Mouse (Mus musculus): ENCODE measurements around the gene Fgf10.

Gene Fgf10

DNA sequence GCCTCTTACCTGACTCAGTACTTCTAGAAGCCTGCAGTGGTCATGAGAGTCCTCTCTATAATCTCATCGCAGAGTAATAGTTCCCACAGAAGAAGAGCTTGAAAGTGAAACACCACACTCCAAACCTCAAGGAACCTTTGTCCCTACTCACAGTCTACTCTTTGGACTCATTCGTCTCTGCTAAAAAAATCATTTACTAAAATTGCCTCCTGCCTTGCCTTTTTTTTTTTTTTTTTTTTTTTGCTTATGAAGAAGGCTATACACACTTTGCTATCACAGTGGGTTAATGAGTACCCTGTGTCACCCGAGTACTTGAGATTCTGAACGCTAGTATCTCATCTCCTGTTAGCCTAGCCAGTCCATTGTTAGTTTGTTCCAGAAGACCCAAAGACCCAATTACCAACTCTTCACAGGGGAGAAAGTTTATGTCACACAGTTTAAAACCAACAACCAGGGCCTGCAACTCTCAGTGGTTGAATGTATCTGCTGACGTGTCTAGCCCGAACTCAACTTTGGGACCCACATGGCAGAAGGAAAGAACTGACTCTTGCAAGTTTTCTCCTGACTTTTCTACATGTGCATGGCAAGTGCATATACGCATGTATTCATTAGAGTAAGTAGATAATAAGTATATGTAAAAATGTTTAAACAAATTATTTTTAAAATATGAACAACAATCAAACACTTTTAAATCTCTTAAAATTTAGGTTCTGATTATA lies 10.8 kb upstream of the Fgf10 start:
- Histone ChIP-seq H3K9me3 (ENCODE audit: low read length) (no peaks in the 10 kb centered on the region), H3K36me3 (ENCODE audit: insufficient read depth, low read length) (no peaks in the 10 kb centered on the region), H3K27me3 (ENCODE audit: insufficient read depth, low read length) (no peaks in the 10 kb centered on the region), H3K4me1 (replicated peaks; ENCODE audit: low read depth, low read length) (no peaks in the 10 kb centered on the region), H3K4me3 (replicated peaks; ENCODE audit: low read length) (no peak overlapping the region)
- no peak for TF ChIP-seq NANOG (IDR thresholded peaks at IDR 0.05; ENCODE audit: borderline replicate concordance, low read length)
- no peak for TF ChIP-seq POU5F1 (IDR thresholded peaks at IDR 0.05; ENCODE audit: borderline replicate concordance, low read length)
- no peak for TF ChIP-seq CTCF (conservative IDR thresholded peaks at IDR 0.05; ENCODE audit: low read length)

DNA sequence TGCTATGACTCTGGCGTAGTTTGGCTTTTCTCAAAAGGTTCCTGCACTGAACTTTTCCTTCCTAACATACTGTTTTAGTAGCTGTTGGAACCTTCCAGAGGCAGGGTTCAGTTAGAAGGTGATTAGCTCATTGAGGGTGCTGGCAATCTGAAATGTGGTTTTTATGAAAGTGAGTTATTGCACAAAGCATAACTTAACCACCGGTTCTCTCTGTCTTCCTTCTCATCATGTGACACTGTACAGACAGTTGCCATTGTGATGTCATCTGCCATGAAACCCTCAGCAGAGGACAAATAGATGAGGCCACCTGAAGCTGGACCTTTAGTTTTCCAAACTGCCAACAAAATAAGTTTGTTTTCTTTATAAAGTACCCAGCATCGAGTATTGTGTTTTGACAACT lies 7.9 kb upstream of the Fgf10 start:
- TF ChIP-seq POU5F1 (IDR thresholded peaks at IDR 0.05; ENCODE audit: borderline replicate concordance, low read length) (no peak), CTCF (conservative IDR thresholded peaks at IDR 0.05; ENCODE audit: low read length) (no peak), NANOG (IDR thresholded peaks at IDR 0.05; ENCODE audit: borderline replicate concordance, low read length) (no peak)
- H3K4me3 ChIP-seq (replicated peaks; ENCODE audit: low read length): no peak overlapping the region
- H3K9me3 ChIP-seq (ENCODE audit: low read length): no peaks in the 10 kb centered on the region
- no peaks in the 10 kb centered on the region for H3K27me3 ChIP-seq (ENCODE audit: insufficient read depth, low read length)
- H3K36me3 ChIP-seq (ENCODE audit: insufficient read depth, low read length): no peaks in the 10 kb centered on the region
- H3K4me1 ChIP-seq (replicated peaks; ENCODE audit: low read depth, low read length): no peaks in the 10 kb centered on the region

DNA sequence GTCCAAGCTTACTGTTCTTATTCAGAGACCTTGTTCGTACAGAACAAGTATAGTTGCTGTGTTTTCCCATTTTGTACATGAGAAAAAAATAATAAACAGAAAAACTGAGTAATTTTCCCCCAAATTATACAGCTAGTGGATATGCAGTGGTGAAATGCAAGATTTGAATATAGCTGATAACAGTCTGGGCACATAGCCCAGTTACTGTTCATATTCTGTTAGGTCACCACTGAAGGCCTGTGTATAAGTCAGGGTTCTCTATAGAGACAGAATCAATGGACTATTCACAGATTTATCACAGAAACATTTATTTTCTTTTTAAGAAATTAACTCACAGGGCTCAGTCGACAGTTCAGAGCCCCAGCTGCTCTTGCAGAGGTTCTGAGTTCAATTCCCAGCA lies 4.7 kb upstream of the Fgf10 start:
- Histone ChIP-seq H3K27me3 (ENCODE audit: insufficient read depth, low read length) (no peaks in the 10 kb centered on the region), H3K9me3 (ENCODE audit: low read length) (no peaks in the 10 kb centered on the region), H3K4me3 (replicated peaks; ENCODE audit: low read length) (no peak overlapping the region), H3K4me1 (replicated peaks; ENCODE audit: low read depth, low read length) (no peaks in the 10 kb centered on the region), H3K36me3 (ENCODE audit: insufficient read depth, low read length) (no peaks in the 10 kb centered on the region)
- TF ChIP-seq NANOG (IDR thresholded peaks at IDR 0.05; ENCODE audit: borderline replicate concordance, low read length): no peak
- TF ChIP-seq POU5F1 (IDR thresholded peaks at IDR 0.05; ENCODE audit: borderline replicate concordance, low read length): no peak
- no peak for TF ChIP-seq CTCF (conservative IDR thresholded peaks at IDR 0.05; ENCODE audit: low read length)

DNA sequence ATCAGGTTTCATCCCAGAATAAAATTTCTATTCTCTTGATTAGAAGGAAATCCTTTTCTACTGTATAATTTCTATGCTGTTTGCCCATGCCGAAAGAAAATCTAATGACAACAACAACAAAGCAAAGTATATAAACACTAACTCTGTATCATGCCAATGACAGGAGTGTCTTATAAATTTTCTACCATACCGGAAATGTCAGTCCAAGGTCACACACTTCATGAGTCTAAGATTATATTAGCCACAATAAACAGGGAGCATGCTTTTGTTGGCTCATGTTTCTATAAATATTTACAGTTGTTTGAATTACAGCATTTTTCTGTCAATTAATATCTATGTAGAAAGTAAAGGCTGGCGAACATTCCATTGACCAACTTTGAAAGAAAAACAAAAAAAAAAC lies 9.6 kb downstream of the Fgf10 start:
- Histone ChIP-seq H3K36me3 (ENCODE audit: insufficient read depth, low read length) (no peaks in the 10 kb centered on the region), H3K9me3 (ENCODE audit: low read length) (no peaks in the 10 kb centered on the region), H3K27me3 (ENCODE audit: insufficient read depth, low read length) (no peaks in the 10 kb centered on the region), H3K4me3 (replicated peaks; ENCODE audit: low read length) (no peak overlapping the region), H3K4me1 (replicated peaks; ENCODE audit: low read depth, low read length) (no peaks in the 10 kb centered on the region)
- TF ChIP-seq NANOG (IDR thresholded peaks at IDR 0.05; ENCODE audit: borderline replicate concordance, low read length): no peak
- no peak for TF ChIP-seq CTCF (conservative IDR thresholded peaks at IDR 0.05; ENCODE audit: low read length)
- TF ChIP-seq POU5F1 (IDR thresholded peaks at IDR 0.05; ENCODE audit: borderline replicate concordance, low read length): no peak

DNA sequence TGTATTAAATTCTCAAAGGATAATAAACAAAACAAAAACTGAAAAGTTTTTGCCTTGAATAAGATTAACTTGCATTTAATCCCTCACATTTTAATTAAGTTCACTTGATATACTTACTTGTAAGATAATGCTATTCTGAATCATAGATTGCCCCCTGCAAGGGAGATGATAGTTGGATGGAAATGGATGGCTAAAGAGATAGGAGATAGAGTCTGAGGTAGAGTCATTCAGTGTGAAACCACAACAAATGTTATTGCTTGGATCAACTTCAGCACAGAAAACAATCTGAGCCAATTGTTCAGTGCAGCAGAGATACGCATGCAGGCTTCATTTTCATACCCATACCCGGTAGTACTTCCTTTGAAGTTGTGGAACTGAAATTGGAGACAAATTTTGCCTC lies 23.5 kb downstream of the Fgf10 start:
- Histone ChIP-seq H3K36me3 (ENCODE audit: insufficient read depth, low read length) (no peaks in the 10 kb centered on the region), H3K4me3 (replicated peaks; ENCODE audit: low read length) (no peak overlapping the region), H3K4me1 (replicated peaks; ENCODE audit: low read depth, low read length) (no peaks in the 10 kb centered on the region), H3K27me3 (ENCODE audit: insufficient read depth, low read length) (no peaks in the 10 kb centered on the region), H3K9me3 (ENCODE audit: low read length) (no peaks in the 10 kb centered on the region)
- no peak for TF ChIP-seq POU5F1 (IDR thresholded peaks at IDR 0.05; ENCODE audit: borderline replicate concordance, low read length)
- TF ChIP-seq CTCF (conservative IDR thresholded peaks at IDR 0.05; ENCODE audit: low read length): no peak
- TF ChIP-seq NANOG (IDR thresholded peaks at IDR 0.05; ENCODE audit: borderline replicate concordance, low read length): no peak

DNA sequence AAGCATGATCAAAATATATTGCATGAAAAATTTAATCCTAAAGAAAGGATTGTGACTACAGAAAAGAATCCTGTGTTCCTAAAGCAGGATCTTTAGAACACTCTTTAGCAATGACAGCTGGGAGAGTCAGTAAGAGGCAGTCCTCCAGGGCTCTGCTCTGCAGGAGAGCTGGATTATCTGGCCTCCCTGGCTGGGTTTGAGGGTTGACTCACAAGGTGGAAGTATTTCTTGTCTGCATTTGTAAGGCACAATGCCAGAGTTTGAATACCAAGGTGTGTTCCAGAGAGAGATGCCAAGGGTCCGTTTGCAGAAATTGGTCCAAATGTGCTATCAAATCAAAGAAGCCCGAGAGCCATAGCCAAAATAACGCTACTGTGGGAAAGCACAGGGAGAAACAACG lies 25.5 kb downstream of the Fgf10 start:
- Histone ChIP-seq H3K4me3 (replicated peaks; ENCODE audit: low read length) (no peak overlapping the region), H3K27me3 (ENCODE audit: insufficient read depth, low read length) (no peaks in the 10 kb centered on the region), H3K4me1 (replicated peaks; ENCODE audit: low read depth, low read length) (no peaks in the 10 kb centered on the region), H3K36me3 (ENCODE audit: insufficient read depth, low read length) (no peaks in the 10 kb centered on the region), H3K9me3 (ENCODE audit: low read length) (no peaks in the 10 kb centered on the region)
- TF ChIP-seq POU5F1 (IDR thresholded peaks at IDR 0.05; ENCODE audit: borderline replicate concordance, low read length) (no peak), CTCF (conservative IDR thresholded peaks at IDR 0.05; ENCODE audit: low read length) (no peak), NANOG (IDR thresholded peaks at IDR 0.05; ENCODE audit: borderline replicate concordance, low read length) (no peak)

DNA sequence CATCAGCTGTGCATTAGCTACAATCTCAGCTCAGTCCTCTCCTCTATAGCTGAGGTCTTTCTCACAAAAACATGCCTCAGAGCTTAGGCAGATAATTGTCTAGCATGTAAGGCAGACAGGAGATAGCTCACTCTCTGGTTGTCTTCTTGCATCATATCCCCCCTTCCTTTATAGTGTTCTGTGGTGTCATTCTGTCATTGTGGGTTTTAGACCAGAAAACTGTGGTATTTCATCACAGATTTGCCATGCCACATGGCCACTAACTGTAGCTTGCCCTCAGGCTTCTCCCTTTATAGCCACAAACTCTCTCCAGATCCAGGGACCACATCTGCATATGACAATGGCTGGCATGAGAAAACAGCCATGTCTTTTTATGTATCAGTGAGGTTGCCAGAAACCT lies 34.1 kb downstream of the Fgf10 start:
- Histone ChIP-seq H3K4me3 (replicated peaks; ENCODE audit: low read length) (no peak overlapping the region), H3K4me1 (replicated peaks; ENCODE audit: low read depth, low read length) (peaks cover 16% of the 10 kb centered on the region), H3K9me3 (ENCODE audit: low read length) (no peaks in the 10 kb centered on the region), H3K36me3 (ENCODE audit: insufficient read depth, low read length) (no peaks in the 10 kb centered on the region), H3K27me3 (ENCODE audit: insufficient read depth, low read length) (no peaks in the 10 kb centered on the region)
- no peak for TF ChIP-seq NANOG (IDR thresholded peaks at IDR 0.05; ENCODE audit: borderline replicate concordance, low read length)
- no peak for TF ChIP-seq POU5F1 (IDR thresholded peaks at IDR 0.05; ENCODE audit: borderline replicate concordance, low read length)
- no peak for TF ChIP-seq CTCF (conservative IDR thresholded peaks at IDR 0.05; ENCODE audit: low read length)

DNA sequence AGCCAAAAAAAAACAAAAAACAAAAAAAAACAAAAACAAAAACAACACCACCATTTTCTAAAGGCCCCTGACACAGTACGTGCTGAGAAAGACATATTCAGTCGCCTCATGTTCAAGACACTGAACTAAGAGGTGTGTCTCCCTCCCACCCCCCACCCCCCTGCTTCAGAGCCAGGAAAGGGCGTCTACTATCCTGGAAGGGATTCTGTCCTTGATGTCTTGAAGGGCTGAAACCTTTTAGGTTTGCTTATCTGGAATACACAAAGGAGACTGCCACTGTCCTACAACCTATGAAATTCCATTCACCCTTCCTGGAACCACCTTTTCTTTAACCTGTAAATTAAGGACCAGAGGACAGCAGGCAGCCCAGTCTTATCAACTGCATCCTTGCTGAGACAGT lies 36.1 kb downstream of the Fgf10 start:
- Histone ChIP-seq H3K9me3 (ENCODE audit: low read length) (no peaks in the 10 kb centered on the region), H3K27me3 (ENCODE audit: insufficient read depth, low read length) (no peaks in the 10 kb centered on the region), H3K4me1 (replicated peaks; ENCODE audit: low read depth, low read length) (peaks cover 16% of the 10 kb centered on the region), H3K36me3 (ENCODE audit: insufficient read depth, low read length) (no peaks in the 10 kb centered on the region), H3K4me3 (replicated peaks; ENCODE audit: low read length) (no peak overlapping the region)
- TF ChIP-seq CTCF (conservative IDR thresholded peaks at IDR 0.05; ENCODE audit: low read length): no peak
- TF ChIP-seq POU5F1 (IDR thresholded peaks at IDR 0.05; ENCODE audit: borderline replicate concordance, low read length): no peak
- TF ChIP-seq NANOG (IDR thresholded peaks at IDR 0.05; ENCODE audit: borderline replicate concordance, low read length): no peak

DNA sequence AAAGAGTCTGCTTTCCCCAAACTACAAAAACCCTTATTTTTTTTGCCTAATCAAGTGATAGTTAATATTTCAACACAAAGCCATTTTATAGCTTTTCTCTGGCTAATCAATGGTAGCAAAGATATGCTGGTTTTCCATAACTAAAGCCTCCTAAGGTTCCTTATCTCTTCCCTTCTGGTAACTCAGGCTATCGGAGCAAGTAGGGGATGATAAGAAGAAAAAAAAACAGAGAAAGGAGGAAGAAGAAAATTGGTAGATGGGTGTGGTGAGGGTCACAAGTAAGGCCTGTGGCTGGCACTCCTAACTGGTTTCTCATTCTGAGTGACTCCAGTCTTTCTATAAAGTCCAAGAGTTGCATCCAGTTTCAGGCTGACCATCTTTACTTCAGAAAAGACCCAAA lies 40.3 kb downstream of the Fgf10 start:
- H3K4me3 ChIP-seq (replicated peaks; ENCODE audit: low read length): no peak overlapping the region
- peaks cover 28% of the 10 kb centered on the region for H3K4me1 ChIP-seq (replicated peaks; ENCODE audit: low read depth, low read length)
- H3K9me3 ChIP-seq (ENCODE audit: low read length): no peaks in the 10 kb centered on the region
- TF ChIP-seq CTCF (conservative IDR thresholded peaks at IDR 0.05; ENCODE audit: low read length): no peak
- TF ChIP-seq NANOG (IDR thresholded peaks at IDR 0.05; ENCODE audit: borderline replicate concordance, low read length): no peak
- no peak for TF ChIP-seq POU5F1 (IDR thresholded peaks at IDR 0.05; ENCODE audit: borderline replicate concordance, low read length)
- no peaks in the 10 kb centered on the region for H3K36me3 ChIP-seq (ENCODE audit: insufficient read depth, low read length)
- peaks cover 16% of the 10 kb centered on the region for H3K27me3 ChIP-seq (ENCODE audit: insufficient read depth, low read length)

All from E14TG2a.4 (cell line).